Mouse (Mus musculus): ENCODE measurements around the gene Nos3.

GRCm38 (mm10) chr5:24426556-24427284, 62.1 kb downstream of the Nos3 start:
- no peak for TF ChIP-seq POLR2A (IDR thresholded peaks at IDR 0.05; ENCODE audit: borderline replicate concordance, extremely low read depth, low read depth, low read length)
- TF ChIP-seq CTCF (IDR thresholded peaks at IDR 0.05; ENCODE audit: insufficient read depth, low read length): no peak

All from lung, adult 2 months (tissue).